Mouse (Mus musculus): ENCODE results near the gene Polr3h. TPM values are rescaled to one million over a fixed set of nuclear protein-coding genes. Genes with fewer than 3 reads are reported as not detected.

The Polr3h gene
- polyA plus RNA-seq (2015; fragmentation: Illumina TruSeq; extraction: RNeasy Lipid Tissue Mini Kit (QIAGEN cat#74804); ENCODE audit: insufficient read depth, low replicate concordance): 7.3 TPM

GRCm38 (mm10) chr15:81925760-81926445 is at the start of gene Polr3h:
Gene Polr3h (minus strand): TSS chr15:81926240.

GRCm38 (mm10) chr15:81960171-81961077 is 34.4 kb upstream of the Polr3h start, which contains the start of gene Pmm1:
Gene Pmm1 (minus strand): TSS chr15:81960930.

DNA sequence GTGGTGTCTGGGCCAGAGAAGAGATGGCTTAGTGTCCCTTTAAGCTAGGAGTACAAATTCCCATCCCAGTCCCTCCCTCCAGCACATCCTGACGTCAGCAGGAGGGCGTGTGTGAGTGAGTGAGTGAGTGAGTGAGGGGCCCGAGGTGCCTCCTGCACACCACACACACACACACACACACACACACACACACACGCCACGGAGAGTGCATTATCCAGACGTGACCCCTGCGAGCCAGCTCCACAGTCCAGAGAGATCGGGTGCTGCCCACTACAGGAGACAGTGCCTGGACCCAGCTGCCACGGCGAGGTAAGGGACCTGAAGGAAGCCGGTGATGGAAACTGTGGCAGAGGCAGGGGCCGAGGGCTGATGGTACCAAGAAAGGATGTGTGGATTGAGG is 10.6 kb upstream of the Polr3h start, which contains the start of gene Csdc2:
Gene Csdc2 (plus strand): TSS at position 81 of the 400 bp plus-strand sequence.

DNA sequence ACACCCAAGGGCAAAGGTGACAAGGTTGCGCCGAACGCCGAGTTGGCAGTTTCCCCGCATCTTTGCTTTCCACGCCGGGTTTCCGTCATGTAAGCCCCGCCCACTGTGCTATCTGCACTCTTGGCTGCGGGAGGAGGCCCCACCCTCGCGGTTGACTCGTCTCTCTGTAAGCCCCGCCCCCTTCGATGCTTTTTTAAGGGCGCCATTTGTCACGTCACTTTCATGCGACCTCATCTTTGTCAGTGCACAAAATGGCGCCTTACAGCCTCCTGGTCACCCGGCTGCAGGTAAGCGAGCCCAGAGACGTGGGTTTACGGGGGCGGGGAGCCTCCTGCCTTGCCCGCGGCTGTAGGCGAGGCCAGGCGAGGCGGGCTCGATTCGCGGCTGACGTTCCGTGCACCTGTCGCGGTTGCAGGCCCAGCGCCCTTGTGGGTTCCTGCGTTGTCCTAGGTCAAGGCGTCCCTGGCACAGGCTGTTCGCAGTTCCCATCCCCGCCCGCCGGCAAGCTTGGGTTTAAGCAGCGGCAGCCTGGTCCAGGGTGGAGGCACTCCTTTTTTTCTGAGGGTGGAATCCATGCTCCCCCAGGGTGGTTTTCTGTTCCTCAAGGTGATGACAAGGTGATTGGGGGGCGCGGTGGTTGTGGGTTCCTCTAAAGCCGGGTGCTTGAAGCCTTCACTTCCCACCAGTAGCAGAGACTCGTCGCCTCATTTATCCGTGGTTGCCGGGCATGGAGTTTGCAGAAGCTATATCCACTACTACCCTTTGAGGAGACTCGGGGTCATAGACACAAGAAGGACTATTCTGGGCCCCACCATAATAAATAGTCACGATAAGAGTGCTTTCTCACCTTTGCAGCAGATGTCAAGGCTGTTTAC is 53.5 kb downstream of the Polr3h start, which contains the start of gene Aco2:
Gene Aco2 (plus strand): TSS at position 48 of the 875 bp plus-strand sequence.

GRCm38 (mm10) chr15:81871604-81872261 is 54.3 kb downstream of the Polr3h start, which contains the start of gene Phf5a:
Gene Phf5a (minus strand): TSS chr15:81871911.

DNA sequence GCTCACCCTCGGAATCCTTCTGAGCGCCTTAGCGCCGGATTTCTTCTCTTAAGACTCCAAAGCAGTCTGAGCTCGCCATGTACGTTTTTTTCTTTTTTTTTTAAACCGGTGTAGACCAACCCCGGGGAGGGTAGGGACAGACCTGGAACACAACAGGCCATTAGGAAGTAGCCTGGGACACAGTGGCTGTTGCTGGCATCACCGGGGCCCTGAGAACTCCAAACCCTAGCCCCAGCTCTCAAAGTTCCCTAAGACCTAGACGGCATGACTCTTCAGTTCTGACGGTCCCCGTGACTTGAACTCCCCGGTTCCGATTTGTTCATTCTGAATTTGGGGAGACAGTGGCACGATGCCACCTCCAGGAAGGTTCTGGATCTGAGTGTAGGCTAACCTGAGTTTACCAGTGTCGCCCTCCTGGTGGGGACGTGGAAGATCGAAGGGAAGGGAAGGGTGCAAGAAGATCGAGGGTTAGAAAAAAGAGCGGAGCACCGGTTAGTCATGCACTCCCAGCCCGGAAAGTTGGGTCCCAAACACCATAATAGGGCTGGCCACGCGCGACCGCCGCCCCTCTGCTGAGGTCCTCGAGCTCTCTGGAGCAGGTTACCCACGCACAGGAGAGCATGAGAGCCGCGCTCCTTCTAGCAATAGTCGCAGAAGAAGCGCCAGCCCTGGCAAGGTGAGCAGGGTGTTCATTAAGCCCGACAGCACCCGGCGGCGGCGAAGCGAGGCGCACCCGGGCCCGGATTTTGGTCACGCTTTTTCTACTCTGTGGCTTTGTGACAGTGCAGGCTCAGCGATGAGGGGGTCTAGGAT is 67.3 kb downstream of the Polr3h start, which contains the start of gene Tob2:
Gene Tob2 (minus strand): TSS at position 280 of the 813 bp plus-strand sequence.

Other genes with a start within 250 kb of the Polr3h start
- gene Chadl, start 229.0 kb downstream of the Polr3h start, polyA plus RNA-seq (2015; fragmentation: Illumina TruSeq; extraction: RNeasy Lipid Tissue Mini Kit (QIAGEN cat#74804); ENCODE audit: insufficient read depth, low replicate concordance): 0.30 TPM
- 22.6 TPM for gene Zc3h7b, start 181.2 kb downstream of the Polr3h start, polyA plus RNA-seq (2015; fragmentation: Illumina TruSeq; extraction: RNeasy Lipid Tissue Mini Kit (QIAGEN cat#74804); ENCODE audit: insufficient read depth, low replicate concordance)
- gene Rangap1, start 180.7 kb downstream of the Polr3h start, polyA plus RNA-seq (2015; fragmentation: Illumina TruSeq; extraction: RNeasy Lipid Tissue Mini Kit (QIAGEN cat#74804); ENCODE audit: insufficient read depth, low replicate concordance): 39.4 TPM
- gene Tef, start 123.8 kb downstream of the Polr3h start, polyA plus RNA-seq (2015; fragmentation: Illumina TruSeq; extraction: RNeasy Lipid Tissue Mini Kit (QIAGEN cat#74804); ENCODE audit: insufficient read depth, low replicate concordance): 46.9 TPM
- 19.5 TPM for gene Tob2, start 67.4 kb downstream of the Polr3h start, polyA plus RNA-seq (2015; fragmentation: Illumina TruSeq; extraction: RNeasy Lipid Tissue Mini Kit (QIAGEN cat#74804); ENCODE audit: insufficient read depth, low replicate concordance)
- 84.3 TPM for gene Phf5a, start 54.3 kb downstream of the Polr3h start, polyA plus RNA-seq (2015; fragmentation: Illumina TruSeq; extraction: RNeasy Lipid Tissue Mini Kit (QIAGEN cat#74804); ENCODE audit: insufficient read depth, low replicate concordance)
- 69.1 TPM for gene Aco2, start 53.9 kb downstream of the Polr3h start, polyA plus RNA-seq (2015; fragmentation: Illumina TruSeq; extraction: RNeasy Lipid Tissue Mini Kit (QIAGEN cat#74804); ENCODE audit: insufficient read depth, low replicate concordance)
- gene Csdc2, start 10.5 kb upstream of the Polr3h start, polyA plus RNA-seq (2015; fragmentation: Illumina TruSeq; extraction: RNeasy Lipid Tissue Mini Kit (QIAGEN cat#74804); ENCODE audit: insufficient read depth, low replicate concordance): 1.7 TPM
- gene Pmm1, start 34.7 kb upstream of the Polr3h start, polyA plus RNA-seq (2015; fragmentation: Illumina TruSeq; extraction: RNeasy Lipid Tissue Mini Kit (QIAGEN cat#74804); ENCODE audit: insufficient read depth, low replicate concordance): 8.7 TPM
- not detected for gene 1700029P11Rik, start 54.3 kb upstream of the Polr3h start, polyA plus RNA-seq (2015; fragmentation: Illumina TruSeq; extraction: RNeasy Lipid Tissue Mini Kit (QIAGEN cat#74804); ENCODE audit: insufficient read depth, low replicate concordance)
- 51.6 TPM for gene Xrcc6, start 61.6 kb upstream of the Polr3h start, polyA plus RNA-seq (2015; fragmentation: Illumina TruSeq; extraction: RNeasy Lipid Tissue Mini Kit (QIAGEN cat#74804); ENCODE audit: insufficient read depth, low replicate concordance)
- gene Desi1, start 107.6 kb upstream of the Polr3h start, polyA plus RNA-seq (2015; fragmentation: Illumina TruSeq; extraction: RNeasy Lipid Tissue Mini Kit (QIAGEN cat#74804); ENCODE audit: insufficient read depth, low replicate concordance): 24.1 TPM
- gene Snu13, start 121.4 kb upstream of the Polr3h start, polyA plus RNA-seq (2015; fragmentation: Illumina TruSeq; extraction: RNeasy Lipid Tissue Mini Kit (QIAGEN cat#74804); ENCODE audit: insufficient read depth, low replicate concordance): 237 TPM
- not detected for gene 4930407I10Rik, start 132.9 kb upstream of the Polr3h start, polyA plus RNA-seq (2015; fragmentation: Illumina TruSeq; extraction: RNeasy Lipid Tissue Mini Kit (QIAGEN cat#74804); ENCODE audit: insufficient read depth, low replicate concordance)
- not detected for gene Mei1, start 143.8 kb upstream of the Polr3h start, polyA plus RNA-seq (2015; fragmentation: Illumina TruSeq; extraction: RNeasy Lipid Tissue Mini Kit (QIAGEN cat#74804); ENCODE audit: insufficient read depth, low replicate concordance)
- gene Ccdc134, start 201.7 kb upstream of the Polr3h start, polyA plus RNA-seq (2015; fragmentation: Illumina TruSeq; extraction: RNeasy Lipid Tissue Mini Kit (QIAGEN cat#74804); ENCODE audit: insufficient read depth, low replicate concordance): 33.7 TPM
- gene Srebf2, start 220.9 kb upstream of the Polr3h start, polyA plus RNA-seq (2015; fragmentation: Illumina TruSeq; extraction: RNeasy Lipid Tissue Mini Kit (QIAGEN cat#74804); ENCODE audit: insufficient read depth, low replicate concordance): 50.6 TPM